Mouse (Mus musculus) myocyte (in vitro differentiated cells): Measurements from ENCODE around the gene Nav3. TPM values are rescaled to one million over a fixed set of nuclear protein-coding genes. Genes with fewer than 3 reads are reported as not detected.

Experiments
- H3K27me3 ChIP-seq: one replicate; pipeline ENCODE4 v1.6.1; 2011; ENCODE audit not compliant: control insufficient read depth, insufficient read depth, insufficient read length
- H3K36me3 ChIP-seq: one replicate; pipeline ENCODE4 v1.6.1; 2011; ENCODE audit not compliant: control insufficient read depth, insufficient read depth
- H3K4me2 ChIP-seq: one replicate; pipeline ENCODE4 v1.6.1; 2011; ENCODE audit warnings: low read depth, control low read depth
- H3K4me3 ChIP-seq: one replicate; pipeline ENCODE4 v1.5.1; 2011; ENCODE audit warnings: mild to moderate bottlenecking, control low read depth, moderate library complexity
- H3K79me2 ChIP-seq: one replicate; pipeline ENCODE4 v1.6.1; 2011; ENCODE audit not compliant: control insufficient read depth, insufficient read depth
- H3ac ChIP-seq: one replicate; pipeline ENCODE4 v1.6.1; 2011; ENCODE audit not compliant: control insufficient read depth, insufficient read length
- CEBPB ChIP-seq: IDR thresholded peaks from 2 replicates; pipeline ENCODE4 v1.6.1; 2011; ENCODE audit warnings: mild to moderate bottlenecking, moderate library complexity; ENCODE audit not compliant: poor library complexity, insufficient read depth, severe bottlenecking
- E2F4 ChIP-seq: IDR thresholded peaks from one replicate; pipeline ENCODE4 v1.6.1; 2011; ENCODE audit warnings: mild to moderate bottlenecking, control low read depth, moderate library complexity; ENCODE audit not compliant: insufficient read depth
- MAX ChIP-seq: IDR thresholded peaks from one replicate; pipeline ENCODE4 v1.6.1; 2011; ENCODE audit warnings: low read depth, mild to moderate bottlenecking, control low read depth
- MYOD1 ChIP-seq, 3 experiments: IDR thresholded peaks; one replicate each; pipeline ENCODE4 v1.6.1; 2011; ENCODE audit warnings: control low read depth in 2 of 3, low read depth in 2 of 3, mild to moderate bottlenecking in 2 of 3, moderate library complexity in 1 of 3; ENCODE audit not compliant: insufficient read length in 2 of 3, control insufficient read depth in 1 of 3
- MYOG ChIP-seq, 3 experiments: IDR thresholded peaks; one replicate each; pipeline ENCODE4 v1.6.1; 2011; ENCODE audit warnings: control low read depth in 2 of 3, low read depth in 2 of 3, mild to moderate bottlenecking in 2 of 3; ENCODE audit not compliant: insufficient read length in 2 of 3, control insufficient read depth in 1 of 3, insufficient read depth in 1 of 3
- POLR2A ChIP-seq: IDR thresholded peaks from one replicate; pipeline ENCODE4 v1.6.1; 2011; ENCODE audit warnings: low read depth, mild to moderate bottlenecking, control low read depth, moderate library complexity; ENCODE audit not compliant: insufficient read length
- POLR2AphosphoS2 ChIP-seq: IDR thresholded peaks from one replicate; pipeline ENCODE4 v1.6.1; 2011; ENCODE audit warnings: low read depth, control low read depth; ENCODE audit not compliant: insufficient read length
- REST ChIP-seq: IDR thresholded peaks from one replicate; pipeline ENCODE4 v1.6.1; 2011; ENCODE audit warnings: mild to moderate bottlenecking, control low read depth, moderate library complexity; ENCODE audit not compliant: insufficient read depth, insufficient read length
- SRF ChIP-seq: IDR thresholded peaks from one replicate; pipeline ENCODE4 v1.6.1; 2011; ENCODE audit warnings: low read depth; ENCODE audit not compliant: control insufficient read depth, insufficient read length
- TCF12 ChIP-seq: IDR thresholded peaks from one replicate; pipeline ENCODE4 v1.6.1; 2011; ENCODE audit warnings: mild to moderate bottlenecking, control low read depth; ENCODE audit not compliant: poor library complexity, insufficient read depth, severe bottlenecking
- TCF3 ChIP-seq: IDR thresholded peaks from one replicate; pipeline ENCODE4 v1.6.1; 2011; ENCODE audit warnings: low read depth, control low read depth; ENCODE audit not compliant: insufficient read length
- USF1 ChIP-seq: IDR thresholded peaks from one replicate; pipeline ENCODE4 v1.6.1; 2011; ENCODE audit warnings: low read depth, mild to moderate bottlenecking, control low read depth, moderate library complexity
- polyA plus RNA-seq: library from polyadenylated mRNA; unstranded; fragments of >200 nt; fragmentation: generic; extraction: Trizol; gene quantifications from one replicate; pipeline ENCODE4 v1.2.1, GENCODE M21; 2012; ENCODE audit warnings: missing spikeins

Gene Nav3
- polyA plus RNA-seq, 1 experiment, result 2.9 TPM

DNA sequence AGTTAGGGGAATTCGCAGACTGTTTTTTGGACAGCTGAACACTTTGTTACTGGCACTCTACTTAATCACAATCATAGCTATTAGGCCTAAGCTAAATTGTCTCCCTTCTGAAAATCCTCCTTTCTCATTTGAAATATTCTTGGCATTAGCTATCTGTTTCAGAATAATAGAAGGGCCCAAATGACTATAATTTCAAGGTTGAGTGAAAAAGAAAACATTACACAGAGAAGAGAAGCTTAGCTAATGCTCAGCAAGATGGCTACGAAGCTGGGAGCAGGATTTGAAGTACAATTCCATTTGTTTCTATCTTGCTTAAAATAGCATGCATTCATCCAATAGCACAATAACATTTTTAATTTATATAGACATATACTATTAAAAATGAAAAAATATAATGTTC is 667.3 kb downstream of the Nav3 start:
- TF ChIP-seq POLR2A, result no peak
- no peak for TF ChIP-seq TCF12
- TF ChIP-seq MYOG (IDR thresholded peaks at IDR 0.05; ENCODE audit: control insufficient read depth in 1 of 3, insufficient read depth in 1 of 3, insufficient read length in 2 of 3, low read depth in 2 of 3), result no peak
- H3K4me2 ChIP-seq, result no peak overlapping the region
- H3ac ChIP-seq, result no peak overlapping the region

GRCm38 (mm10) chr10:109779109-109779508 is 676.9 kb downstream of the Nav3 start:
- no peaks in the 10 kb centered on the region for H3K36me3 ChIP-seq
- no peaks in the 10 kb centered on the region for H3K27me3 ChIP-seq
- H3K4me3 ChIP-seq, result no peak overlapping the region
- H3K79me2 ChIP-seq, result no peaks in the 10 kb centered on the region
- TF ChIP-seq TCF3 (no peak), POLR2A (no peak), MYOG (IDR thresholded peaks at IDR 0.05; ENCODE audit: control insufficient read depth in 1 of 3, insufficient read depth in 1 of 3, insufficient read length in 2 of 3, low read depth in 2 of 3) (no peak), MYOD1 (IDR thresholded peaks at IDR 0.05; ENCODE audit: control insufficient read depth in 1 of 3, insufficient read length in 2 of 3, low read depth in 2 of 3) (no peak), POLR2AphosphoS2 (no peak), USF1 (no peak), E2F4 (no peak), TCF12 (no peak)
- H3ac ChIP-seq, result no peak overlapping the region
- H3K4me2 ChIP-seq, result no peak overlapping the region

More for the DNA sequence above, 667.3 kb downstream of the Nav3 start:
- Histone ChIP-seq H3K36me3 (peaks cover 4% of the 10 kb centered on the region), H3K4me3 (no peak overlapping the region), H3K79me2 (no peaks in the 10 kb centered on the region), H3K27me3 (no peaks in the 10 kb centered on the region)

DNA sequence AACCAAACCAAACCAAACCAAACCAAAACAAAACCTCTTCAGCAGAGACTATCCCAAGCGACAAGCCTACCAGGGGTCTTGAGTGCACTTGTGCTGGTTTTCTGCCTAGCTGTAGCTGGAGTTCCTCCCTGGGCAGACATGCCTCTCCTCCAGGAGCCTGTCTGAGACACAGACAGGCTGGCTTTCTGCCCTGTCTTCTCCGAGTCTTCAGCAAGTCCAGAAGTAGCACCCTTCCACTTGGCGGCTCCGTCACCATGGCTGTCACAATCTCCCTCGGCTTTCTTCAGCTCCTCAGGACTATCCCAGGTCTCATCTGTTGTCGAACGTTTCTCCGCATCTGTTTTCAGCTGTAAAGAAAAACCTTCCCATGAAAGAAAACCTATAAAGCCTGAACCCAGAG is 686.9 kb downstream of the Nav3 start:
- no peak overlapping the region for H3ac ChIP-seq
- H3K4me3 ChIP-seq, result no peak overlapping the region
- no peaks in the 10 kb centered on the region for H3K27me3 ChIP-seq
- no peak overlapping the region for H3K4me2 ChIP-seq
- TF ChIP-seq SRF (no peak), MYOD1 (IDR thresholded peaks at IDR 0.05; ENCODE audit: control insufficient read depth in 1 of 3, insufficient read length in 2 of 3, low read depth in 2 of 3) (no peak), TCF3 (no peak), USF1 (no peak), POLR2A (no peak), REST (no peak), POLR2AphosphoS2 (no peak), MYOG (IDR thresholded peaks at IDR 0.05; ENCODE audit: control insufficient read depth in 1 of 3, insufficient read depth in 1 of 3, insufficient read length in 2 of 3, low read depth in 2 of 3) (no peak), MAX (no peak), TCF12 (no peak), CEBPB (no peak), E2F4 (no peak)
- no peaks in the 10 kb centered on the region for H3K79me2 ChIP-seq
- no peaks in the 10 kb centered on the region for H3K36me3 ChIP-seq

DNA sequence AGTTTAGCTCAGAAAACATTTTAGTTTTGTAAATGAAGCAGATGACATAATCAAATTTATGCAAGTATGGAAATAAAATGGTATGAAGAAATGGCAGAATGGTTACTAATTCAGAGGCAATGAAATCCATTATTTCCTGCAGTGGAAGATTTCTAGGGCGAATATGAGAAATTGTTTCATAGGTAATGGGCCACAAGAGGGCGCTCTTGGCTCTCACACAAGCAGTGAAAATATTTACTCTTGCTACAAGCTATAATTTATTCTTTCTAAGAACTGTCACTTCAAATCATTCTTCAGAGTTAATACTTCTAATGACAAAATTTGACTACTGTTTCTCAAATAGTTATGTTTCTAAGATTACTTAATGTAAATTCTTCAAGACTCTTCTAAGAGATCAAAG is 690.4 kb downstream of the Nav3 start:
- Histone ChIP-seq H3K4me3 (no peak overlapping the region), H3K79me2 (no peaks in the 10 kb centered on the region), H3ac (no peak overlapping the region), H3K4me2 (no peak overlapping the region), H3K27me3 (no peaks in the 10 kb centered on the region), H3K36me3 (no peaks in the 10 kb centered on the region)
- TF ChIP-seq POLR2AphosphoS2 (no peak), MYOD1 (IDR thresholded peaks at IDR 0.05; ENCODE audit: control insufficient read depth in 1 of 3, insufficient read length in 2 of 3, low read depth in 2 of 3) (no peak), USF1 (no peak), MYOG (IDR thresholded peaks at IDR 0.05; ENCODE audit: control insufficient read depth in 1 of 3, insufficient read depth in 1 of 3, insufficient read length in 2 of 3, low read depth in 2 of 3) (no peak), POLR2A (no peak), TCF12 (no peak), MAX (no peak), TCF3 (no peak), E2F4 (no peak), SRF (no peak), CEBPB (no peak), REST (no peak)

- Histone ChIP-seq H3ac (no peak overlapping the region), H3K36me3 (no peaks in the 10 kb centered on the region), H3K4me3 (no peak overlapping the region), H3K79me2 (no peaks in the 10 kb centered on the region), H3K27me3 (no peaks in the 10 kb centered on the region), H3K4me2 (no peak overlapping the region)
- TF ChIP-seq CEBPB, result no peak
- no peak for TF ChIP-seq SRF
- no peak for TF ChIP-seq POLR2A
- no peak for TF ChIP-seq MYOG (IDR thresholded peaks at IDR 0.05; ENCODE audit: control insufficient read depth in 1 of 3, insufficient read depth in 1 of 3, insufficient read length in 2 of 3, low read depth in 2 of 3)
- no peak for TF ChIP-seq REST
- TF ChIP-seq TCF12, result no peak
- no peak for TF ChIP-seq MAX
- no peak for TF ChIP-seq USF1
- TF ChIP-seq E2F4, result no peak
- TF ChIP-seq MYOD1 (IDR thresholded peaks at IDR 0.05; ENCODE audit: control insufficient read depth in 1 of 3, insufficient read length in 2 of 3, low read depth in 2 of 3), result no peak
- no peak for TF ChIP-seq TCF3
- TF ChIP-seq POLR2AphosphoS2, result no peak
These were observed 691.4 kb downstream of the Nav3 start for GRCm38 (mm10) chr10:109764412-109765101.
